Mouse (Mus musculus): ENCODE results near the gene Tmem92.

Tmem92 gene

GRCm38 (mm10) chr11:94728545-94728944, 54.0 kb downstream of the Tmem92 start:
- DNase-seq: no peak

- DNase-seq: no peak
These were observed 55.2 kb downstream of the Tmem92 start for GRCm38 (mm10) chr11:94727306-94727705.
